Mouse (Mus musculus): Measurements from ENCODE around the gene Ppp1r12a. TPM values are rescaled to one million over a fixed set of nuclear protein-coding genes. Genes with fewer than 3 reads are reported as not detected.

Gene Ppp1r12a
- total and polyA plus RNA-seq, 3 experiments, result 15.1 to 168 (median 166) TPM

GRCm38 (mm10) chr10:108311396-108311795 is 149.4 kb downstream of the Ppp1r12a start:
- DNase-seq (ENCODE audit: low spot score) (no peak), ATAC-seq (ENCODE audit: extremely low read depth, insufficient number of reproducible peaks, low FRiP score, poor library complexity, severe bottlenecking) (no peak)
- Histone ChIP-seq H3K4me1 (ENCODE audit: insufficient read depth, low read depth, low read length) (peaks cover 34% of the 10 kb centered on the region), H3K9me3 (replicated peaks) (peaks cover 4% of the 10 kb centered on the region), H3K36me3 (replicated peaks) (no peaks in the 10 kb centered on the region), H3K27me3 (ENCODE audit: insufficient read depth, low read length) (no peaks in the 10 kb centered on the region), H3K4me3 (ENCODE audit: low read depth, low read length) (no peak overlapping the region)
- TF ChIP-seq TAL1 (conservative IDR thresholded peaks at IDR 0.05; ENCODE audit: low read depth, low read length), result no peak
- no peak for TF ChIP-seq POLR2AphosphoS5 (IDR thresholded peaks at IDR 0.05; ENCODE audit: insufficient replicate concordance, low read depth, low read length)
- no peak for TF ChIP-seq GATA1 (IDR thresholded peaks at IDR 0.05; ENCODE audit: borderline replicate concordance, low read length)
- TF ChIP-seq GATA2 (IDR thresholded peaks at IDR 0.05; ENCODE audit: borderline replicate concordance, low read depth, low read length), result no peak
- TF ChIP-seq CTCF (IDR thresholded peaks at IDR 0.05; ENCODE audit: low read depth, low read length), result no peak

- Histone ChIP-seq H3K9me3 (replicated peaks) (peaks cover 4% of the 10 kb centered on the region), H3K4me3 (ENCODE audit: low read depth, low read length) (no peak overlapping the region), H3K4me1 (ENCODE audit: insufficient read depth, low read depth, low read length) (peaks cover 39% of the 10 kb centered on the region), H3K27me3 (ENCODE audit: insufficient read depth, low read length) (no peaks in the 10 kb centered on the region), H3K36me3 (replicated peaks) (no peaks in the 10 kb centered on the region)
- ATAC-seq (ENCODE audit: extremely low read depth, insufficient number of reproducible peaks, low FRiP score, poor library complexity, severe bottlenecking) (no peak), DNase-seq (ENCODE audit: low spot score) (no peak)
- TF ChIP-seq GATA1 (IDR thresholded peaks at IDR 0.05; ENCODE audit: borderline replicate concordance, low read length) (no peak), TAL1 (conservative IDR thresholded peaks at IDR 0.05; ENCODE audit: low read depth, low read length) (no peak), GATA2 (IDR thresholded peaks at IDR 0.05; ENCODE audit: borderline replicate concordance, low read depth, low read length) (no peak), CTCF (IDR thresholded peaks at IDR 0.05; ENCODE audit: low read depth, low read length) (no peak), POLR2AphosphoS5 (IDR thresholded peaks at IDR 0.05; ENCODE audit: insufficient replicate concordance, low read depth, low read length) (no peak)
Observed at GRCm38 (mm10) chr10:108313845-108314244, 151.9 kb downstream of the Ppp1r12a start.

- Histone ChIP-seq H3K36me3 (replicated peaks) (no peaks in the 10 kb centered on the region), H3K4me3 (ENCODE audit: low read depth, low read length) (no peak overlapping the region; the same call in 1 of the 2 replicates), H3K9me3 (replicated peaks) (peaks cover under 1% of the 10 kb centered on the region), H3K27me3 (ENCODE audit: insufficient read depth, low read length) (no peaks in the 10 kb centered on the region), H3K4me1 (ENCODE audit: insufficient read depth, low read depth, low read length) (peaks cover 39% of the 10 kb centered on the region)
- TF ChIP-seq GATA1 (IDR thresholded peaks at IDR 0.05; ENCODE audit: borderline replicate concordance, low read length), result no peak
- TF ChIP-seq TAL1 (conservative IDR thresholded peaks at IDR 0.05; ENCODE audit: low read depth, low read length), result peak; percentile 92
- no peak for TF ChIP-seq POLR2AphosphoS5 (IDR thresholded peaks at IDR 0.05; ENCODE audit: insufficient replicate concordance, low read depth, low read length)
- no peak for TF ChIP-seq CTCF (IDR thresholded peaks at IDR 0.05; ENCODE audit: low read depth, low read length)
- no peak for TF ChIP-seq GATA2 (IDR thresholded peaks at IDR 0.05; ENCODE audit: borderline replicate concordance, low read depth, low read length)
- peak; percentile 26 for DNase-seq (ENCODE audit: low spot score)
- peak; percentile 91 for ATAC-seq (ENCODE audit: extremely low read depth, insufficient number of reproducible peaks, low FRiP score, poor library complexity, severe bottlenecking)
Observed at GRCm38 (mm10) chr10:108314396-108314795, 152.4 kb downstream of the Ppp1r12a start.

GRCm38 (mm10) chr10:108315236-108315635 is 153.2 kb downstream of the Ppp1r12a start:
- no peak for DNase-seq (ENCODE audit: low spot score)
- no peak for ATAC-seq (ENCODE audit: extremely low read depth, insufficient number of reproducible peaks, low FRiP score, poor library complexity, severe bottlenecking)
- Histone ChIP-seq H3K36me3 (replicated peaks) (no peaks in the 10 kb centered on the region), H3K27me3 (ENCODE audit: insufficient read depth, low read length) (no peaks in the 10 kb centered on the region), H3K9me3 (replicated peaks) (no peaks in the 10 kb centered on the region; the same call in 1 of the 2 replicates), H3K4me3 (ENCODE audit: low read depth, low read length) (no peak overlapping the region), H3K4me1 (ENCODE audit: insufficient read depth, low read depth, low read length) (peaks cover 39% of the 10 kb centered on the region)
- TF ChIP-seq CTCF (IDR thresholded peaks at IDR 0.05; ENCODE audit: low read depth, low read length) (no peak), TAL1 (conservative IDR thresholded peaks at IDR 0.05; ENCODE audit: low read depth, low read length) (no peak), GATA1 (IDR thresholded peaks at IDR 0.05; ENCODE audit: borderline replicate concordance, low read length) (no peak), POLR2AphosphoS5 (IDR thresholded peaks at IDR 0.05; ENCODE audit: insufficient replicate concordance, low read depth, low read length) (no peak), GATA2 (IDR thresholded peaks at IDR 0.05; ENCODE audit: borderline replicate concordance, low read depth, low read length) (no peak)

- ATAC-seq (ENCODE audit: extremely low read depth, insufficient number of reproducible peaks, low FRiP score, poor library complexity, severe bottlenecking) (no peak), DNase-seq (ENCODE audit: low spot score) (no peak)
- H3K36me3 ChIP-seq (replicated peaks), result no peaks in the 10 kb centered on the region
- H3K9me3 ChIP-seq (replicated peaks), result no peaks in the 10 kb centered on the region
- peaks cover 26% of the 10 kb centered on the region for H3K4me1 ChIP-seq (ENCODE audit: insufficient read depth, low read depth, low read length)
- no peak overlapping the region for H3K4me3 ChIP-seq (ENCODE audit: low read depth, low read length)
- H3K27me3 ChIP-seq (ENCODE audit: insufficient read depth, low read length), result no peaks in the 10 kb centered on the region; the same call in 1 of the 2 replicates
- TF ChIP-seq CTCF (IDR thresholded peaks at IDR 0.05; ENCODE audit: low read depth, low read length) (no peak), GATA2 (IDR thresholded peaks at IDR 0.05; ENCODE audit: borderline replicate concordance, low read depth, low read length) (no peak), POLR2AphosphoS5 (IDR thresholded peaks at IDR 0.05; ENCODE audit: insufficient replicate concordance, low read depth, low read length) (no peak), GATA1 (IDR thresholded peaks at IDR 0.05; ENCODE audit: borderline replicate concordance, low read length) (no peak), TAL1 (conservative IDR thresholded peaks at IDR 0.05; ENCODE audit: low read depth, low read length) (no peak)
Observed at GRCm38 (mm10) chr10:108328356-108328755, 166.4 kb downstream of the Ppp1r12a start.

GRCm38 (mm10) chr10:108328983-108329382 is 167.0 kb downstream of the Ppp1r12a start:
- H3K27me3 ChIP-seq (ENCODE audit: insufficient read depth, low read length), result no peaks in the 10 kb centered on the region; the same call in 1 of the 2 replicates
- H3K4me1 ChIP-seq (ENCODE audit: insufficient read depth, low read depth, low read length), result peaks cover 26% of the 10 kb centered on the region
- TF ChIP-seq GATA1 (IDR thresholded peaks at IDR 0.05; ENCODE audit: borderline replicate concordance, low read length), result no peak
- H3K9me3 ChIP-seq (replicated peaks), result no peaks in the 10 kb centered on the region
- DNase-seq (ENCODE audit: low spot score) (no peak), ATAC-seq (ENCODE audit: extremely low read depth, insufficient number of reproducible peaks, low FRiP score, poor library complexity, severe bottlenecking) (no peak)
- H3K36me3 ChIP-seq (replicated peaks), result no peaks in the 10 kb centered on the region
- H3K4me3 ChIP-seq (ENCODE audit: low read depth, low read length), result no peak overlapping the region

All from G1E (cell line).